Comparison of ENCODE assay signal across 20 mouse cellular contexts in genomic region chr2:80430357-80431053, GRCm38 (mm10). TPM values are rescaled to one million over a fixed set of nuclear protein-coding genes. Genes with fewer than 3 reads are reported as not detected.
DNase-seq lines count a peak whose midpoint lies in the region; TF ChIP-seq lines count a peak whose summit lies in the region.
"Had no signal": no experiment of that assay in that cellular context is flagged by ENCODE, and none has a peak within 500 bp of the region (broad histone marks: within the 10 kb centered on the region; RNA-seq: fewer than 3 reads in every experiment).

No protein-coding gene starts in this region.

- in situ Hi-C loops in CH12.LX (cut with MboI; ENCODE audit: low pct_ligation_motif_present, low pct_unique_long_range_greater_than_20kb, low sequenced_read_pairs) = no loop called here

- no peak for TF ChIP-seq RAD21 in CH12.LX (IDR thresholded peaks at IDR 0.05; ENCODE audit: low read depth, low read length)

- H3K4me3 ChIP-seq in CH12.LX (replicated peaks in 1 of 3; ENCODE audit: low read depth in 2 of 3, low read length in 2 of 3, poor library complexity in 1 of 3) = no peak overlapping the region
- H3K4me3 ChIP-seq: embryonic facial prominence, embryonic 15.5 days; erythroblast, embryonic 14.5 days; forebrain, embryonic 10.5 days; hindbrain, embryonic 13.5 days had no signal

- no peak for TF ChIP-seq POLR2A in CH12.LX (IDR thresholded peaks at IDR 0.05; ENCODE audit: low read depth, low read length)

- H3K4me1 ChIP-seq in CH12.LX (ENCODE audit: control insufficient read depth in 1 of 2, insufficient read depth in 2 of 2) = peaks cover 0 to 8% of the 10 kb centered on the region in 2 experiments; a peak in 2 of 4 replicates
- H3K4me1 ChIP-seq: embryonic facial prominence, embryonic 15.5 days; hindbrain, embryonic 13.5 days had no signal

- peak; percentile 45 for DNase-seq in heart, adult 11 months
- DNase-seq in heart, adult 9 months (ENCODE audit: low spot score in 2 of 2) = no peak
- DNase-seq in kidney, adult 9 months = peak; percentile 85
- DNase-seq in kidney, postnatal 10 days = no peak
- peak; percentile 7 for DNase-seq in CH12.LX (ENCODE audit: extremely low read depth)
- no peak for DNase-seq in frontal cortex, postnatal 25 days (ENCODE audit: low spot score in 2 of 2)
- no peak for DNase-seq in lung, postnatal 25 days (ENCODE audit: low spot score)
- DNase-seq: adrenal gland, adult 2 months; adrenal gland, postnatal 25 days; cerebellum, adult 2 months; cerebellum, postnatal 10 days; embryo, embryonic 11 days; gastrocnemius, postnatal 14 days; heart, postnatal 10 days had no signal

- no peaks in the 10 kb centered on the region for H3K36me3 ChIP-seq in CH12.LX (replicated peaks in 1 of 2; ENCODE audit: control insufficient read depth in 1 of 2, insufficient read depth in 1 of 2, low read length in 1 of 2)
- H3K36me3 ChIP-seq: embryonic facial prominence, embryonic 15.5 days; forebrain, embryonic 10.5 days; hindbrain, embryonic 13.5 days had no signal

- H3K4me2 ChIP-seq in CH12.LX (ENCODE audit: insufficient read depth, low read depth, poor library complexity, severe bottlenecking) = no peak overlapping the region
- H3K4me2 ChIP-seq: embryonic facial prominence, embryonic 15.5 days; hindbrain, embryonic 13.5 days had no signal

- H3K27ac ChIP-seq in CH12.LX (ENCODE audit: insufficient read depth, low read depth) = no peak overlapping the region
- H3K27ac ChIP-seq: embryonic facial prominence, embryonic 15.5 days; forebrain, embryonic 10.5 days; hindbrain, embryonic 13.5 days; hindbrain, postnatal 0 days had no signal

- no peak overlapping the region for H3K9ac ChIP-seq in CH12.LX (ENCODE audit: insufficient read depth, low read depth)
- H3K9ac ChIP-seq: embryonic facial prominence, embryonic 15.5 days; hindbrain, embryonic 13.5 days had no signal

- dilution Hi-C loops in CH12.LX (cut with MboI; ENCODE audit: extremely low pct_ligation_motif_present, extremely low pct_unique_long_range_greater_than_20kb, low sequenced_read_pairs) = no loop called here

- H3K9me3 ChIP-seq in CH12.LX (replicated peaks; ENCODE audit: low read length) = no peaks in the 10 kb centered on the region
- H3K9me3 ChIP-seq: embryonic facial prominence, embryonic 15.5 days; forebrain, embryonic 10.5 days; hindbrain, embryonic 13.5 days had no signal

- TF ChIP-seq CTCF in CH12.LX (conservative IDR thresholded peaks at IDR 0.05 in 1 of 2, IDR thresholded peaks at IDR 0.05 in 1 of 2; ENCODE audit: low read depth in 2 of 2, low read length in 2 of 2) = no peak

- no peaks in the 10 kb centered on the region for H3K79me2 ChIP-seq in CH12.LX (replicated peaks; ENCODE audit: control insufficient read depth, extremely low read depth, insufficient read depth, poor library complexity, severe bottlenecking)

- H3K27me3 ChIP-seq in CH12.LX (replicated peaks) = no peaks in the 10 kb centered on the region
- H3K27me3 ChIP-seq: embryonic facial prominence, embryonic 15.5 days; hindbrain, embryonic 13.5 days had no signal

- TF ChIP-seq EP300 in CH12.LX (IDR thresholded peaks at IDR 0.05; ENCODE audit: low read length) = no peak

TF ChIP-seq in CH12.LX, 34 proteins besides CTCF, POLR2A, EP300 and RAD21:
- TF ChIP-seq NRF1 (IDR thresholded peaks at IDR 0.05; ENCODE audit: low read depth, low read length) (no peak), ELF1 (IDR thresholded peaks at IDR 0.05; ENCODE audit: low read depth, low read length) (no peak), MYC (IDR thresholded peaks at IDR 0.05; ENCODE audit: low read depth, low read length) (no peak), TBP (conservative IDR thresholded peaks at IDR 0.05; ENCODE audit: low read depth, low read length) (no peak), KAT2A (IDR thresholded peaks at IDR 0.05; ENCODE audit: insufficient replicate concordance, low read length) (no peak), TCF12 (IDR thresholded peaks at IDR 0.05; ENCODE audit: low read depth, low read length) (no peak), CHD1 (IDR thresholded peaks at IDR 0.05; ENCODE audit: low read depth, low read length) (no peak), MAX (IDR thresholded peaks at IDR 0.05; ENCODE audit: low read length) (no peak), HCFC1 (IDR thresholded peaks at IDR 0.05; ENCODE audit: low read depth, low read length) (no peak)

RNA-seq across cellular contexts. Expression of gene Frzb, which starts 16.9 kb away (rescaled TPM):
- total RNA-seq in CH12.LX (2012; rRNA removed) (not detected in 2 replicates), CH12.LX (2014; rRNA removed) (not detected in 2 replicates)
- polyA plus RNA-seq in CH12.LX (2012; ENCODE audit: insufficient read length, low read depth) = not detected in 2 replicates
- total RNA-seq: hematopoietic stem cell, adult 5-6 weeks had no signal
- polyA plus RNA-seq: erythroblast, embryonic 14.5 days had no signal

Comparison
In these comparisons a context has a peak if more than half of its experiments do, and no peak if none do; other contexts are left out.
1. DNase-seq: peak in heart, adult 11 months (single experiment), kidney, adult 9 months (single experiment) and CH12.LX (single experiment); none in heart, adult 9 months (0 of 2), kidney, postnatal 10 days (single experiment), frontal cortex, postnatal 25 days (0 of 2) and lung, postnatal 25 days (single experiment).